In genomic region chr9:29407954-29408353, GRCm38 (mm10) we compare ENCODE assay signal across 10 mouse cellular contexts.
A peak's percentile ranks its signal among the peaks of the same experiment; 100 is the strongest.
DNase-seq lines count a peak whose midpoint lies in the region; ATAC-seq and TF ChIP-seq lines count a peak whose summit lies in the region.
"Had no signal": no experiment of that assay in that cellular context is flagged by ENCODE, and none has a peak within 500 bp of the region (broad histone marks: within the 10 kb centered on the region; RNA-seq: fewer than 3 reads in every experiment).

No protein-coding gene starts in this region.

- H3K36me3 ChIP-seq in forebrain, embryonic 10.5 days (replicated peaks) = no peaks in the 10 kb centered on the region
- H3K36me3 ChIP-seq in forebrain, embryonic 16.5 days (ENCODE audit: control insufficient read depth, insufficient read depth) = no peaks in the 10 kb centered on the region
- no peaks in the 10 kb centered on the region for H3K36me3 ChIP-seq in midbrain, postnatal 0 days (ENCODE audit: insufficient read depth, low read length)
- no peaks in the 10 kb centered on the region for H3K36me3 ChIP-seq in midbrain, embryonic 14.5 days (ENCODE audit: control insufficient read depth, insufficient read depth, low read length)
- H3K36me3 ChIP-seq in embryonic facial prominence, embryonic 11.5 days (replicated peaks; ENCODE audit: control insufficient read depth, insufficient read depth, low read depth, low read length) = no peaks in the 10 kb centered on the region
- no peaks in the 10 kb centered on the region for H3K36me3 ChIP-seq in splenic B cell, adult 2 months (ENCODE audit: control insufficient read depth, insufficient read depth, low read length, poor library complexity, severe bottlenecking)
- H3K36me3 ChIP-seq: G1E; heart, embryonic 15.5 days had no signal

- no peak overlapping the region for H3K9ac ChIP-seq in forebrain, embryonic 16.5 days (replicated peaks; ENCODE audit: low read depth, low read length)
- H3K9ac ChIP-seq in midbrain, postnatal 0 days (replicated peaks; ENCODE audit: low read length, poor library complexity, severe bottlenecking) = no peak overlapping the region
- no peak overlapping the region for H3K9ac ChIP-seq in midbrain, embryonic 14.5 days (replicated peaks; ENCODE audit: low read length)
- H3K9ac ChIP-seq in embryonic facial prominence, embryonic 11.5 days (replicated peaks; ENCODE audit: low read length) = no peak overlapping the region
- H3K9ac ChIP-seq: heart, embryonic 15.5 days had no signal

- H3K4me2 ChIP-seq in forebrain, embryonic 16.5 days (ENCODE audit: low read length) = no peak overlapping the region
- no peak overlapping the region for H3K4me2 ChIP-seq in midbrain, postnatal 0 days (ENCODE audit: low read depth, low read length, poor library complexity, severe bottlenecking)
- H3K4me2 ChIP-seq in midbrain, embryonic 14.5 days (ENCODE audit: low read length) = no peak overlapping the region
- no peak overlapping the region for H3K4me2 ChIP-seq in embryonic facial prominence, embryonic 11.5 days (ENCODE audit: low read depth, low read length)
- H3K4me2 ChIP-seq: heart, embryonic 15.5 days had no signal

- no peak overlapping the region for H3K27ac ChIP-seq in forebrain, embryonic 10.5 days
- no peak overlapping the region for H3K27ac ChIP-seq in forebrain, embryonic 16.5 days (ENCODE audit: low read length)
- no peak overlapping the region for H3K27ac ChIP-seq in midbrain, postnatal 0 days (ENCODE audit: low read depth, low read length)
- no peak overlapping the region for H3K27ac ChIP-seq in midbrain, embryonic 14.5 days (replicated peaks; ENCODE audit: low read depth, low read length)
- no peak overlapping the region for H3K27ac ChIP-seq in embryonic facial prominence, embryonic 11.5 days (replicated peaks; ENCODE audit: low read depth, low read length)
- H3K27ac ChIP-seq: heart, embryonic 15.5 days had no signal

- ATAC-seq in forebrain, embryonic 16.5 days = no peak
- no peak for ATAC-seq in midbrain, postnatal 0 days (ENCODE audit: low FRiP score)
- ATAC-seq in midbrain, embryonic 14.5 days (ENCODE audit: low FRiP score, low TSS enrichment) = no peak
- no peak for ATAC-seq in embryonic facial prominence, embryonic 11.5 days (replicated peaks; ENCODE audit: insufficient number of reproducible peaks, low FRiP score, low TSS enrichment, low read depth)
- no peak for ATAC-seq in CD4-positive, CD25-positive, alpha-beta regulatory T cell, adult 4 months

- H3K27me3 ChIP-seq in forebrain, embryonic 10.5 days (ENCODE audit: poor library complexity, severe bottlenecking) = peaks cover 36% of the 10 kb centered on the region
- peaks cover 12% of the 10 kb centered on the region for H3K27me3 ChIP-seq in forebrain, embryonic 16.5 days (replicated peaks; ENCODE audit: control insufficient read depth, insufficient read depth, low read length)
- no peaks in the 10 kb centered on the region for H3K27me3 ChIP-seq in midbrain, postnatal 0 days (ENCODE audit: insufficient read depth, low read length)
- 0 out of 2 replicates have a peak, but pooled peaks cover under 1% of the 10 kb centered on the region for H3K27me3 ChIP-seq in midbrain, embryonic 14.5 days (ENCODE audit: control insufficient read depth, insufficient read depth, low read length)
- H3K27me3 ChIP-seq in embryonic facial prominence, embryonic 11.5 days (ENCODE audit: control insufficient read depth, insufficient read depth, low read length) = no peaks in the 10 kb centered on the region
- no peaks in the 10 kb centered on the region for H3K27me3 ChIP-seq in splenic B cell, adult 2 months (ENCODE audit: control insufficient read depth, insufficient read depth, low read length, poor library complexity, severe bottlenecking)

- peak; percentile 59 for TF ChIP-seq CTCF in midbrain, postnatal 0 days (IDR thresholded peaks at IDR 0.05)

- no peak overlapping the region for H3K4me3 ChIP-seq in forebrain, embryonic 10.5 days
- no peak overlapping the region for H3K4me3 ChIP-seq in forebrain, embryonic 16.5 days (replicated peaks; ENCODE audit: low read length)
- no peak overlapping the region for H3K4me3 ChIP-seq in midbrain, postnatal 0 days (ENCODE audit: low read depth, low read length)
- H3K4me3 ChIP-seq in midbrain, embryonic 14.5 days (replicated peaks; ENCODE audit: low read depth, low read length) = no peak overlapping the region
- no peak overlapping the region for H3K4me3 ChIP-seq in embryonic facial prominence, embryonic 11.5 days (ENCODE audit: low read depth, low read length)
- H3K4me3 ChIP-seq: heart, embryonic 15.5 days had no signal

- no peaks in the 10 kb centered on the region for H3K9me3 ChIP-seq in forebrain, embryonic 10.5 days
- no peaks in the 10 kb centered on the region for H3K9me3 ChIP-seq in forebrain, embryonic 16.5 days (ENCODE audit: control insufficient read depth, low read length)
- no peaks in the 10 kb centered on the region for H3K9me3 ChIP-seq in midbrain, postnatal 0 days (ENCODE audit: low read length)
- no peaks in the 10 kb centered on the region for H3K9me3 ChIP-seq in midbrain, embryonic 14.5 days (ENCODE audit: control insufficient read depth, low read length)
- H3K9me3 ChIP-seq in embryonic facial prominence, embryonic 11.5 days (replicated peaks; ENCODE audit: control insufficient read depth, low read length) = no peaks in the 10 kb centered on the region
- H3K9me3 ChIP-seq: heart, embryonic 15.5 days had no signal

- peak; percentile 27 for DNase-seq in forebrain, embryonic 10.5 days (ENCODE audit: extremely low spot score, low spot score)
- no peak for DNase-seq in midbrain, postnatal 0 days (ENCODE audit: low spot score)
- no peak for DNase-seq in midbrain, embryonic 14.5 days
- DNase-seq in embryonic facial prominence, embryonic 11.5 days (ENCODE audit: low spot score) = peak; percentile 34
- peak; percentile 1 for DNase-seq in splenic B cell, adult 2 months (ENCODE audit: low read depth, low spot score)
- DNase-seq in ovary, adult 18-20 months (ENCODE audit: low spot score) = no peak

- peaks cover 23% of the 10 kb centered on the region for H3K4me1 ChIP-seq in forebrain, embryonic 10.5 days
- peaks cover 17% of the 10 kb centered on the region for H3K4me1 ChIP-seq in forebrain, embryonic 16.5 days (replicated peaks; ENCODE audit: control insufficient read depth, insufficient read depth, low read length)
- no peaks in the 10 kb centered on the region for H3K4me1 ChIP-seq in midbrain, postnatal 0 days (ENCODE audit: insufficient read depth, low read length)
- H3K4me1 ChIP-seq in midbrain, embryonic 14.5 days (ENCODE audit: control insufficient read depth, insufficient read depth, low read length) = peaks cover 12% of the 10 kb centered on the region
- peaks cover 3% of the 10 kb centered on the region; the same call in 1 of the 2 replicates for H3K4me1 ChIP-seq in embryonic facial prominence, embryonic 11.5 days (ENCODE audit: control insufficient read depth, insufficient read depth, low read length)

Comparison
In these comparisons a context has a peak if more than half of its experiments do, and no peak if none do; other contexts are left out.
1. DNase-seq: peak in forebrain, embryonic 10.5 days (single experiment), embryonic facial prominence, embryonic 11.5 days (single experiment) and splenic B cell, adult 2 months (single experiment); none in midbrain, postnatal 0 days (single experiment), midbrain, embryonic 14.5 days (single experiment) and ovary, adult 18-20 months (single experiment).